Mouse (Mus musculus): ENCODE measurements around the gene Gsg1.

Gsg1 gene

DNA sequence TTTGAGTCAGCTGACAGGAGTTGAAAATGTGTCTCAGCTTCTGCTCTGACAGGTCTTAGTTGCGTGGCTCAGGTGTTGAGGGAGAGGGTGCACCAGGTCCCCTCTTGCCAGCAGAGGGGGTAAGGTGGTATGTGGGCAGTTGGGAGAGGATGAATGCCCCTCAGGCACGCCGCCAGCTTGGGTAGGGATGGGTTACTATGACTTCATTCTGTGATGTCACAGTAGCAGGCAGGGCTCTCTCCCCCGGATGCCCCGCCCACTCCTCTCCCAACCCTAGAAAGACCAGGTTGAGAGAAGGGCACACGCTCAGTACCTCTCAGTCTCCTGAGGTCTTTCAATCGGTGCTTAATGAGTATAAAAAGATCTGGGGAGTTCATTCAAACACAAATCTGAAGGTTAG lies at the start of gene Gsg1:
TSS of gene Gsg1 (minus strand) at position 199 of the 400 bp plus-strand sequence.
- in situ Hi-C loops (cut with MboI) = no loop called here

- in situ Hi-C loops (cut with MboI) = no loop called here
These were observed 48.4 kb upstream of the Gsg1 start for GRCm38 (mm10) chr6:135302421-135303125.

DNA sequence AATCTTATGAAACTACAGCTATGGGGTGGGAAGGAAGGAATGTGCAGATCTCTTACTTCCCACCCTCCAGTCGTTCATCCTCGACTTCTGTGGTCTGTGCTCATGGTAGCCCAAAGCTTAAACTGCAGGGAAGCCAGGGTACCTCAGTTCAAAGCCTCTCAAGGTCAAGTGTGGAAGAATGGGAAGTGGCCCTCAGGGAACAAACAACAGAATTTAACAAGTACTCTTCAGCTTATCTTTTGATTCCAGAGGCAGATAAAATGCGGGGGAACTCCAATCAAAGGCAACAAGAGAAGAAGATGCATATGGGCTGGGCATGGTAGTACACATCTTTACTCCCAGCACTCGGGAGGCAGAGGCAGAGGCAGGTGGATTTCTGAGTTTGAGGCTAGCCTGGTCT lies 46.3 kb upstream of the Gsg1 start:
- in situ Hi-C loops (cut with MboI) = no loop called here

DNA sequence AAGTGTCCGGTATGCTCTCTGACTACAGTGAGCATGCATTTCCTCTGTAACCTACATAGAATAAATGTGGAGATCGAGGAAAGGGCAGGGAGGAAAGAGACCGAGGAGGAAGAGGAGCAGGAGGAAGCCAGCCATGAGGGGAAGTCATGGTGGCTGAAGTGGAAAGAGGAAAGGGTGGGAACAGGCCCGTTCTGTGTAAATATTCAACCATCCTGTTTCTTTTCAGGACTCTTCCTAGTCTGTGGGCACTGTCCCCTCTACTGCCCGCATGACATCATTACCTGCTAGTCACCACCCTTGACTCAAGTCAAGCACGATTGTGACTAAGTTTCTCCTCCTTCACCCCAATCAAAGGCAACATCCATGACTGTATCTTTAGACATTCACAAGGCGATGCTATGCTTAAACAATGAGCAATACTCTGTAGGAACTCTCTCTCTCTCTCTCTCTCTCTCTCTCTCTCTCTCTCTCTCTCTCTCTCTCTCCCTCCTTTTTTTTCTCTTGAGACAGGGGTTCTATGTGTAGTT lies 44.9 kb upstream of the Gsg1 start:
- in situ Hi-C loops (cut with MboI) = no loop called here

GRCm38 (mm10) chr6:135297570-135297969 lies 43.4 kb upstream of the Gsg1 start:
- in situ Hi-C loops (cut with MboI) = no loop called here

- in situ Hi-C loops (cut with MboI) = no loop called here
These were observed 42.1 kb upstream of the Gsg1 start for GRCm38 (mm10) chr6:135296267-135296666.

GRCm38 (mm10) chr6:135295082-135295861 lies 41.1 kb upstream of the Gsg1 start:
- in situ Hi-C loops (cut with MboI) = no loop called here

DNA sequence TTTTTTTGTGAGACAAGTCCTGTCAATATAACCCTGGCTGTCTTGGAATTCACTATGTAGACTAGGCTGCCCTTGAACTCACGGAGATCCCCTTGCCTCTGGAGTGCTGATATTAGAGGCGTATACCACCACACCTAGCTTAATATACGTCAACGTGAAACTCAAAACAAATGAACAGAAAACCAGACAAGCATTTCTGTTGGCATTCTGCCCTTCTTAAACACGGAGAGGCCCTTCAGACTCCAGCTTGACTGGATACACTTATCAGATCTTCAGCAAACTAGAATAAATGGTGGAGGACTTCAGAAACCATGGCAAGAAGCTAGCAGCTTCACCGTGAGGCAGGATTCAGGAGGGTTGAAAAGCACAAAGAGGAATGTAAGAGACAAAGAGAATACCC lies 40.0 kb upstream of the Gsg1 start:
- in situ Hi-C loops (cut with MboI) = no loop called here

DNA sequence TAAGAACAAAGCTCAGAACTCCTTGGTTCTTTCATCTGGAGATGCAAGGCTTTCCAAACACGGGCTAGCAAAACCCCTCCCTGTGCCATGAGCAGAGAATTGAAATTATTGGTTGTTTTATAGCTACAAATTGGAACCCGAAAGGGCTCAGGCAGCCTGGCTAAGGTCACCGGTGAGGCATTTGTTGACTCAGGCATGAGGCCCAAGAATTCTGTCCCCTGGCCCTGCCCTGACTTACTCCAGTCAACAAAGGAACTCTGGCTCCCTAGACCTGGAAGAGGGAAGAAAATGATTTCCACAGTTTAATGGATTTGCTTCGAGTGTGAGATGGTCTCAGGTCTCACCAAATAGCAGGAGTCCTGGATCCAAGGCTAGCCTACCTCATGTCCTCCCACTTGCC lies 38.2 kb upstream of the Gsg1 start:
- in situ Hi-C loops (cut with MboI) = no loop called here

DNA sequence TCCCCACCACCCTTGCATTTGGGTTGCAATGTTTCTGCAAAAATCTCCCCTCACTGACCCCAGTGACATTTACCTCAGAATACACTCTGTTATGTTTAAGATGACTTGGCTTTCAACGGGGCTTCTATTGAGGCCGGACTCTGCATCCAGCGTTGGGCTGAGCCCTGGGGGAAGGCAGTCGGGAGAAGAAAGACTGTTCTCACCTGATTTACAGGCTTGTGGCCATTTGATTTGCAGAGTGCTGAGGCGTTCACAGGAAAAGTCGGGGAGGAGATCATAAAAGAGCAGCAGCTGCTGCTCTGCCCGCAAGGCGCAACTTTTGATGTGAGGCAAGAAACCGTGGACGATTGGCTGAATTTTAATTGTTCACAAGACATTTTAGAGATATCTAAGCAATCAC lies 25.7 kb upstream of the Gsg1 start:
- in situ Hi-C loops (cut with MboI) = no loop called here

GRCm38 (mm10) chr6:135279286-135279685 lies 25.1 kb upstream of the Gsg1 start:
- in situ Hi-C loops (cut with MboI) = no loop called here

DNA sequence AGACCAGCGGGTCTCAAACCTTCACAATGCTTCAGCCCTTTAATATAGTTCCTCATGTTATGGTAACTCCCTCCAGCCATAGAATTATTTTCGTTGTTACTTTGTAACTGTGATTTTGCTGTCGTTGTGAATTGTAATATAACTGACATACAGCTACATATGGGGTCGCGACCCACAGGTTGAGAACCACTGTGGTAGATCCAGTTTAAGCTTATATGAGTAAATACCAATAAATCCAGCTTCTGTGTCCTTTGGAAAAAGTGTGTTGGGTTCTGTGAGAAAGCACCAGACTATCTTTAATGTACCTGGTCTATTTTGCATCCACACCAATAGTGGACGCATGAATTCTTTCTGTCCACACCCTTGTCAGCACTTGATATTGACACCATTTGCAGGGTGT lies 24.2 kb upstream of the Gsg1 start:
- in situ Hi-C loops (cut with MboI) = no loop called here

DNA sequence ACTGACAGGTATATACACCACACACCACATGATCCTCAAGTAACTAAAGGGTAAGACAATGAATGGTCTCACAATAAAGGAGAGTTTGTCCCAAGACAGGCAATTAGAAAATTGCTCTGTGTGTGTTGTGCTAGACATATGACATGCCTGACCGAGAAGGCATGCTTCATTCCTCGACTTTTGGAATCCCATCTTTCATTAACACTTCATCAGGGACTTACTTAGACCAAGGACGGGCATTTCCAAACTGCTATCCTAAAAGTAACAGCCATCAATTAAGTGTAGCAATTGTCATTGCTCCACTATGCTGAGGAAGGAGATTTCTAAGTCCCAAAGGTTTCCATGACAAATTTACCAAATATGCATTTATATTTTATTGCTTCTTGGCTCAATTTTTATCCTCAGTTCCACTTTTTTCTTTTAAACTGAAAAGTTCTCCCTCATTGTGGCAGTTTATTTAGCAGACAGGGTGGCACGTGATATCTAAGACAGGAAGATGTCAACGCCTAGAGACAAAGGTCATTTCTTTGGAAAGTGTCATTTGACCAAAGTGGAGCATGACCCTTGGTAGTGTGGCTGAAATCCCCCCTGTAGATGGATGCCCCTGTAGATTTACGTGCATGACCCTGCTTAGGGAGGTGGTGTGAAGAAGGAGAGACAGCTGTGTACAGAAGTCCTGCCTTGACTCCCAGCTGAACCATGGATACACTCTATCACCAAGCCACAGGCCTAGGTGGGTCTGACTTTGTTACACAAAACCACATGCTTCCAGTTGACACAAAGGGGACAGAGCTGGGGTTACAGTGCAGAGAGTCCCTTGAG lies 22.5 kb upstream of the Gsg1 start:
- in situ Hi-C loops (cut with MboI) = no loop called here

DNA sequence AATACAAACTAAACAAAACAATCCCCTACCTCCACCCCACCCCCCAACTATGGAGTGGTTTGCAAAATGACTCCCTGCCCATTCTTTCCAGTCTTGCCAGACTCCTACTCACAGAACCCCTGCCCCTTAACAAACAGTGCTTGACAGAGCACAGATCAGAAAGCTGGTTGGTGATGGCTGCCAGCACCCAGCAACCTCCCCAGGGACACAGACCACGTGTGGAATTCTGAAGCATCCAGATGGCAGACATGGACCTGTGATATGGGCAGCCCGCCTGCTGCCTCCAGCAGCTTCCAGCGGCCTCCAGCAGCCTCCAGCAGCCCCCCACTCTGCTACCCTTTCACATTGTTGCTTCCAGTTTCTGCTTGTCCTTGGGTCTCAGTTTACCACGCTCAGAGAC lies 21.1 kb upstream of the Gsg1 start:
- in situ Hi-C loops (cut with MboI) = no loop called here

- in situ Hi-C loops (cut with MboI) = no loop called here
These were observed 18.9 kb upstream of the Gsg1 start for GRCm38 (mm10) chr6:135273066-135273465.

- in situ Hi-C loops (cut with MboI) = no loop called here
These were observed 17.6 kb upstream of the Gsg1 start for GRCm38 (mm10) chr6:135271761-135272160.

DNA sequence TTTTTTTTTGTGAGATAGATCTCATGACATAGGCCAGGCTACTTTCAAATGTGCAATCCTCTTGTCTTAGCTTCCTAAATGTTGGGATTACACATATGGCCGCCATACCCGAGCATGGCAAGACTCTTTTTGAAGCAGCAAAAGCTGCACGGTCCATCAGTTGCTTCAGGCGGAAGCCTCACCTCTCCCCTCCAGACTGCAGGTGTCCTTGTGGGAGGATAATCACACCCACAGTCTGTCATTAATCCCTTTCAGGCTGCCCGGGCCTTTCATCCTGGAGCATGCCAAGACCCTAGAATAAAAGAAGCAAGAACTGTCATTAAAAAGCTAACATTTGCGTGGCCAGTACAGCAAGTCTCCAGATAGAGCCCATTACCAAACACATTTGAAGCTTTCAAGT lies 15.5 kb upstream of the Gsg1 start:
- in situ Hi-C loops (cut with MboI) = no loop called here

DNA sequence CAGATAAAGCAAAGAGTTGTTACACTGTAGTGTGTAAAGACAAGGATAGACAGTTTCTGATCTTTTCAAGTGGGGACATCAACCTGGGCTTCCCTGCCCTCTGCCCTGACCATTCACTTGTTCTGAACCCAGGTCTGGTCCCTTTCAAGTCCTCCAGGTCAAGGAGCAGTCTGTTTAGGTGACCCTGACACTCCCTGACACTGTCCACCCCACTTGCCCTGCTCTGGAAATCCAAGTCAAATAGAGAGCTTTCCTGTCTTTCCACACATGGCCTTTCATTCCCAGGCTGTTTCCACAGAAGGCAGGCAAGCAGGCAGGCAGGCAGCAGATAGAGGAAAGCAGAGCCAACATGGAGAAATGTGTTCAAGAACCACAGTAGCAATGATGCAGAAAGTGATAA lies 14.2 kb upstream of the Gsg1 start:
- in situ Hi-C loops (cut with MboI) = no loop called here

- in situ Hi-C loops (cut with MboI) = no loop called here
These were observed 13.1 kb upstream of the Gsg1 start for GRCm38 (mm10) chr6:135267221-135267620.

DNA sequence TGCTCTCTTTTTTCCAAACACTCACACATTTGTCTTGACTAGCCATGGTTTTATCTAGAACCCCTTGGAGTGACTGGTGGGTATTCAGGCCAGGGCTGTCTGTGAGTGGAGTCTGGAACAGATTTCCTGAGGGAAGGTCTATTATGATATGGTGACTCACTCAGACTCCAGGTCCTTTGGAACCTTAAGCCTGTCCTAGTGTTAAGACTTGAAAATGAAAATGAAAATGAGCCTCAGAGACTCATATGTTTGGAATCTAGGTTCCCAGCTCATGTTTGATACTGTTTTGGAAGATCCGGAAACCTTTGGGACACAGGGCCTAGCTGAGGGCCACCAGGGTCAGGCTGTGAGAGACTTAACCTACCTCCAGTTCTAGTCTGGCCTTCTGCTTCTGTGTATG lies 11.9 kb upstream of the Gsg1 start:
- in situ Hi-C loops (cut with MboI) = no loop called here

- in situ Hi-C loops (cut with MboI) = no loop called here
These were observed 10.0 kb upstream of the Gsg1 start for GRCm38 (mm10) chr6:135264136-135264535.

GRCm38 (mm10) chr6:135262565-135262964 lies 8.4 kb upstream of the Gsg1 start:
- in situ Hi-C loops (cut with MboI) = no loop called here

Measured in mature B cell (primary cell).